Mouse (Mus musculus): ENCODE results near the gene Gsap. TPM values are rescaled to one million over a fixed set of nuclear protein-coding genes. Genes with fewer than 3 reads are reported as not detected.
A peak's percentile ranks its signal among the peaks of the same experiment; 100 is the strongest.
"Not testable (repeated sequence)": the region's sequence is repeated elsewhere in the genome, so short reads cannot be mapped to it uniquely, and the experiment has no call there.

Gsap gene
- polyA plus RNA-seq, 1 experiment from 2014 or later = 1.4 TPM

GRCm38 (mm10) chr5:21171336-21171735 is 14.7 kb upstream of the Gsap start:
- H3K9ac ChIP-seq (ENCODE audit: low read length) = no peak overlapping the region
- no peaks in the 10 kb centered on the region for H3K36me3 ChIP-seq (ENCODE audit: control insufficient read depth, insufficient read depth, low read length)
- H3K4me3 ChIP-seq (ENCODE audit: low read depth, low read length) = no peak overlapping the region
- ATAC-seq (ENCODE audit: low FRiP score, low TSS enrichment) = no peak
- no peaks in the 10 kb centered on the region for H3K27me3 ChIP-seq (ENCODE audit: control insufficient read depth, insufficient read depth, low read length)
- 58% methylated on average over 6 of the region's 6 CpGs for WGBS
- H3K4me2 ChIP-seq (replicated peaks; ENCODE audit: low read depth) = no peak overlapping the region
- TF ChIP-seq CTCF (IDR thresholded peaks at IDR 0.05; ENCODE audit: low read depth) (no peak), EP300 (optimal IDR thresholded peaks at IDR 0.05) (no peak)
- no peak for DNase-seq (ENCODE audit: low spot score)
- 0 out of 2 replicates have a peak, but pooled peaks cover 3% of the 10 kb centered on the region for H3K4me1 ChIP-seq (replicated peaks; ENCODE audit: control insufficient read depth, insufficient read depth)
- H3K27ac ChIP-seq (replicated peaks) = no peak overlapping the region
- H3K9me3 ChIP-seq (ENCODE audit: control insufficient read depth, low read length) = no peaks in the 10 kb centered on the region

- 0 out of 2 replicates have a peak, but pooled peaks cover 3% of the 10 kb centered on the region for H3K4me1 ChIP-seq (replicated peaks; ENCODE audit: control insufficient read depth, insufficient read depth)
- no peak overlapping the region for H3K27ac ChIP-seq (replicated peaks)
- no peak overlapping the region for H3K4me2 ChIP-seq (replicated peaks; ENCODE audit: low read depth)
- no peak for ATAC-seq (ENCODE audit: low FRiP score, low TSS enrichment)
- TF ChIP-seq EP300 (optimal IDR thresholded peaks at IDR 0.05) (no peak), CTCF (IDR thresholded peaks at IDR 0.05; ENCODE audit: low read depth) (no peak)
- WGBS = 76% methylated on average over 3 of the region's 3 CpGs
- no peaks in the 10 kb centered on the region for H3K9me3 ChIP-seq (ENCODE audit: control insufficient read depth, low read length)
- H3K9ac ChIP-seq (ENCODE audit: low read length) = no peak overlapping the region
- no peak overlapping the region for H3K4me3 ChIP-seq (ENCODE audit: low read depth, low read length)
- H3K36me3 ChIP-seq (ENCODE audit: control insufficient read depth, insufficient read depth, low read length) = no peaks in the 10 kb centered on the region
- DNase-seq (ENCODE audit: low spot score) = no peak
- no peaks in the 10 kb centered on the region for H3K27me3 ChIP-seq (ENCODE audit: control insufficient read depth, insufficient read depth, low read length)
These were observed 13.7 kb upstream of the Gsap start for GRCm38 (mm10) chr5:21172316-21172715.

DNA sequence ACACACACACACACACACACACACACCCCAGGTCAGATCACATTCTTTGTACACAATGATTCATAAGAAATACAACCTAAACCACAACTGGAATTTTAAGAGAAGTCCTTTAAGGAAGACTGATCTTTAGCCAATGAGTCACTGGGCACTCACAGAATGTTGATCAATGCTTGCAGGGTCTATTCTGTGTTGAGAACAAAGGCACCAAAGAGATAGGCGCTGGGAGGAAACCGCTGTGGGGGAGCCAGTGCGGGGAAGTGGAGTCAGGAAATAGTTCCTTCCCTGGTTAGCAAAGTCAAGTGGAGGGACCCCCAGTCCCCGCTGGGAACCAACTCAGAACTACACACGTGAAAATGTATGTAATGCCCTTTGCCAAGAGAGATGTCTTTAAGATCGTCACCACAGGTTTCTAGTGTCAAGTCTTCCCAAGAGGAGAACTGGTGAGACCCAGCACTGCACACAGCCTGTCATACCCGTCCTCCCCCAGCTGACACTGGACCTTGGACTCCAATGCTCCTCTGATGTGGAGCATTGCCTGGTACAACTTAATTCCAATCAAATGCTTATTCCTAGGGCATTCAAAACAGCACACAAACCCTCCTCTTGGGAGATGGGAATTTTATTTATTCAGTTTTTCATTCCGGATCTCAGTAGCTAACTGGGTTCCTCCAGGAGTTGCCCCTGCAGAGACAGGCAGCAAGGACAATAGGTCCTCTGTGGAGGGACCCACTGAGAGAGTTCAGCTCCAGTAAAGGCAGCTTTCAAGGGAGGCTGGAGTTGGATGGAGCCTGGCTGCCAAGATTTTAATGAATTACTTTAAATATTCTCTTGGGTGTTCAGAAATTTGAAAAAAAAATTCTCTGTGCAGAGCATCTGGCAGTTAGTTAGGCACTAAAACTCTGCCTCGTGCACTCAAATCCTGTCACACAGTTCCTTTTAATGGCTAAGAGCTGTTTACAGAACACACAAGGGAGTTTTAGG is 10.6 kb upstream of the Gsap start:
- no peak overlapping the region for H3K9ac ChIP-seq (ENCODE audit: low read length)
- peak overlapping the region; percentile 18; the same call in 1 of the 2 replicates for H3K27ac ChIP-seq (replicated peaks)
- H3K4me2 ChIP-seq (replicated peaks; ENCODE audit: low read depth) = no peak overlapping the region
- WGBS = 45% methylated on average over 9 of the region's 9 CpGs
- DNase-seq (ENCODE audit: low spot score) (no peak), ATAC-seq (ENCODE audit: low FRiP score, low TSS enrichment) (peak; percentile 75; the same call in 1 of the 2 replicates)
- 0 out of 2 replicates have a peak, but pooled peaks cover 3% of the 10 kb centered on the region for H3K4me1 ChIP-seq (replicated peaks; ENCODE audit: control insufficient read depth, insufficient read depth)
- TF ChIP-seq CTCF (IDR thresholded peaks at IDR 0.05; ENCODE audit: low read depth) (no peak), EP300 (optimal IDR thresholded peaks at IDR 0.05) (no peak)
- 0 out of 2 replicates have a peak, but pooled peaks cover 4% of the 10 kb centered on the region for H3K9me3 ChIP-seq (ENCODE audit: control insufficient read depth, low read length)
- no peak overlapping the region for H3K4me3 ChIP-seq (ENCODE audit: low read depth, low read length)
- H3K27me3 ChIP-seq (ENCODE audit: control insufficient read depth, insufficient read depth, low read length) = no peaks in the 10 kb centered on the region
- H3K36me3 ChIP-seq (ENCODE audit: control insufficient read depth, insufficient read depth, low read length) = no peaks in the 10 kb centered on the region

DNA sequence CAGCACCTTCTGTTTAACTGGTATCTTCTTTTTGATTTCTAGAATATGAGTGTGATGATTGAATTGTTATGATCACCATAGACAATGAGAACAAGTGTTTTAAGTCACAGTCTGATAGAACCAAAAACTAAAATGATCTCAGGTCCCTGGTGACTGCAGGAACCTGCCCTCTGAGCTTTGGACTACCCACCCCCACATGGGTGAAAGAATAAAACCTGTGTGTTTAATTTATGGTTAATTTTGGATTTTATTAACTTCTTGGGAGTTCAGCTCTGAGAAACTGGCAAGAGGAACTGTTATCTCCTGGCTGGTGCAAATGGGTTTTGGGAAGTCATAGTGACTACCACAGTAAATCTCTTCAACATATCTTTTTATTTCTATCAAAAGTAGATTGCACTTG is 6.6 kb upstream of the Gsap start:
- Histone ChIP-seq H3K36me3 (ENCODE audit: control insufficient read depth, insufficient read depth, low read length) (no peaks in the 10 kb centered on the region), H3K4me1 (replicated peaks; ENCODE audit: control insufficient read depth, insufficient read depth) (no peaks in the 10 kb centered on the region), H3K9me3 (ENCODE audit: control insufficient read depth, low read length) (0 out of 2 replicates have a peak, but pooled peaks cover 4% of the 10 kb centered on the region), H3K27ac (replicated peaks) (no peak overlapping the region), H3K4me3 (ENCODE audit: low read depth, low read length) (no peak overlapping the region), H3K27me3 (ENCODE audit: control insufficient read depth, insufficient read depth, low read length) (no peaks in the 10 kb centered on the region), H3K9ac (ENCODE audit: low read length) (no peak overlapping the region), H3K4me2 (replicated peaks; ENCODE audit: low read depth) (no peak overlapping the region)
- no peak for TF ChIP-seq EP300 (optimal IDR thresholded peaks at IDR 0.05)
- TF ChIP-seq CTCF (IDR thresholded peaks at IDR 0.05; ENCODE audit: low read depth) = no peak
- no peak for DNase-seq (ENCODE audit: low spot score)
- ATAC-seq (ENCODE audit: low FRiP score, low TSS enrichment) = no peak

GRCm38 (mm10) chr5:21183046-21183445 is 3.0 kb upstream of the Gsap start:
- not testable (repeated sequence) for H3K4me1 ChIP-seq (replicated peaks; ENCODE audit: control insufficient read depth, insufficient read depth); H3K9ac ChIP-seq (ENCODE audit: low read length); H3K36me3 ChIP-seq (ENCODE audit: control insufficient read depth, insufficient read depth, low read length); ATAC-seq (ENCODE audit: low FRiP score, low TSS enrichment); H3K4me3 ChIP-seq (ENCODE audit: low read depth, low read length); H3K9me3 ChIP-seq (ENCODE audit: control insufficient read depth, low read length); H3K27ac ChIP-seq (replicated peaks); H3K4me2 ChIP-seq (replicated peaks; ENCODE audit: low read depth); DNase-seq (ENCODE audit: low spot score); H3K27me3 ChIP-seq (ENCODE audit: control insufficient read depth, insufficient read depth, low read length)
- WGBS = 54% methylated on average over 2 of the region's 2 CpGs

DNA sequence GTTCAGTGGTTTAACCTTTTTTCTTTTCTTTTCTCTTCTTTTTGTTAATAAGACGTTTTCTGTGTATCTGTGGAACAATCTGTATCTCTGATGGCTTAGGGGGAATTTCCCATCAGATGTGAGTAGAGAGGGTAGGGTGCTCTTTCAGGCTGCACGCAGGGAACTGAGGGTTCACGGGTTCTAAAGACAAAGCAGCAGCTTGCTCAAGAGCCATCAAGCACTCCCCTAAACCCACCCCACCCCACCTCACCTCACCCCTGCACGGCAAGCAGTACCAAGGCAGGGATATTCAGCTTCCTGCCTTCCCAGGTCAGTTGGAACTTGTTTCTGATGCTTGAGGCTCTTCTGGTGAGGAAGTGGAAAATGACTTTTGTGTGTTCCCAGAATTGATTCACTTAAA is 766 bp downstream of the Gsap start:
- Histone ChIP-seq H3K4me2 (replicated peaks; ENCODE audit: low read depth) (peak overlapping the region; percentile 81), H3K4me1 (replicated peaks; ENCODE audit: control insufficient read depth, insufficient read depth) (no peaks in the 10 kb centered on the region), H3K27ac (replicated peaks) (no peak overlapping the region), H3K9me3 (ENCODE audit: control insufficient read depth, low read length) (no peaks in the 10 kb centered on the region), H3K36me3 (ENCODE audit: control insufficient read depth, insufficient read depth, low read length) (no peaks in the 10 kb centered on the region), H3K9ac (ENCODE audit: low read length) (no peak overlapping the region), H3K4me3 (ENCODE audit: low read depth, low read length) (peak overlapping the region; percentile 59), H3K27me3 (ENCODE audit: control insufficient read depth, insufficient read depth, low read length) (no peaks in the 10 kb centered on the region)
- DNase-seq (ENCODE audit: low spot score) (no peak), ATAC-seq (ENCODE audit: low FRiP score, low TSS enrichment) (no peak)
- TF ChIP-seq EP300 (optimal IDR thresholded peaks at IDR 0.05) = no peak
- no peak for TF ChIP-seq CTCF (IDR thresholded peaks at IDR 0.05; ENCODE audit: low read depth)
- 16% methylated on average over 4 of the region's 4 CpGs for WGBS
